Mouse (Mus musculus) liver, embryonic 13.5 days (tissue): ENCODE data around the gene Fbxl4. TPM values are rescaled to one million over a fixed set of nuclear protein-coding genes. Genes with fewer than 3 reads are reported as not detected.

Experiments used
- ATAC-seq: fragments of 200-750 bp; cut with Nextera tagmentation; 2 replicates; pipeline ENCODE4 v1.8.0; 2017; ENCODE audit warnings: low read depth, mild to moderate bottlenecking, moderate number of reproducible peaks, moderate library complexity
- DNase-seq: peaks from one replicate; pipeline ENCODE4 v3.0.0; 2022
- H3K27ac ChIP-seq: fragments of 300-500 bp; sonication (generic); 2 replicates; pipeline ENCODE4 v1.5.1; 2015; ENCODE audit warnings: moderate library complexity, mild to moderate bottlenecking, inconsistent platforms
- H3K27me3 ChIP-seq: fragments of 300-500 bp; sonication (generic); 2 replicates; pipeline ENCODE4 v1.6.1; 2015; ENCODE audit warnings: mild to moderate bottlenecking, inconsistent platforms
- H3K36me3 ChIP-seq: fragments of 300-500 bp; sonication (generic); 2 replicates; pipeline ENCODE4 v1.6.1; 2015; ENCODE audit warnings: mild to moderate bottlenecking, inconsistent platforms
- H3K4me1 ChIP-seq: fragments of 300-500 bp; sonication (generic); replicated peaks from 2 replicates; pipeline ENCODE4 v1.6.1; 2015; ENCODE audit warnings: inconsistent platforms
- H3K4me2 ChIP-seq: fragments of 300-500 bp; sonication (generic); 2 replicates; pipeline ENCODE4 v1.6.1; 2015; ENCODE audit warnings: inconsistent platforms, mild to moderate bottlenecking, moderate library complexity
- H3K4me3 ChIP-seq: fragments of 300-500 bp; sonication (generic); replicated peaks from 2 replicates; pipeline ENCODE4 v1.5.1; 2015; ENCODE audit warnings: mild to moderate bottlenecking, inconsistent platforms
- H3K9ac ChIP-seq: fragments of 300-500 bp; sonication (generic); 2 replicates; pipeline ENCODE4 v1.6.1; 2015; ENCODE audit warnings: mild to moderate bottlenecking, inconsistent platforms
- H3K9me3 ChIP-seq: fragments of 300-500 bp; sonication (generic); replicated peaks from 2 replicates; pipeline ENCODE4 v1.6.1; 2016; ENCODE audit warnings: inconsistent platforms
- WGBS: fragments of 180-500 bp; shearing (Covaris S2); methylation state at CpG from one replicate; pipeline ENCODE4 v1.1.7; 2015; ENCODE audit not compliant: insufficient replicate concordance; 5-methylcytosine and 5-hydroxymethylcytosine counted together
- polyA plus RNA-seq: library from polyadenylated mRNA; unstranded; fragments of >200 nt; fragmentation: Nextera tagmentation; extraction: Ambion mirVana; gene quantifications from 2 replicates; pipeline ENCODE4 v1.2.1, GENCODE M21; 2015

Gene Fbxl4
- polyA plus RNA-seq, 1 experiment from 2014 or later = 4.4 TPM

GRCm38 (mm10) chr4:22392777-22393473, 35.6 kb downstream of the Fbxl4 start:
- H3K4me1 ChIP-seq = no peaks in the 10 kb centered on the region
- DNase-seq (no peak), ATAC-seq (no peak)
- no peak overlapping the region for H3K27ac ChIP-seq
- peaks cover 7% of the 10 kb centered on the region; the same call in 1 of the 2 replicates for H3K36me3 ChIP-seq
- H3K27me3 ChIP-seq = no peaks in the 10 kb centered on the region
- no peak overlapping the region for H3K4me2 ChIP-seq
- H3K4me3 ChIP-seq = no peak overlapping the region
- H3K9me3 ChIP-seq = no peaks in the 10 kb centered on the region
- 82% methylated on average over 13 of the region's 13 CpGs for WGBS
- no peak overlapping the region for H3K9ac ChIP-seq

DNA sequence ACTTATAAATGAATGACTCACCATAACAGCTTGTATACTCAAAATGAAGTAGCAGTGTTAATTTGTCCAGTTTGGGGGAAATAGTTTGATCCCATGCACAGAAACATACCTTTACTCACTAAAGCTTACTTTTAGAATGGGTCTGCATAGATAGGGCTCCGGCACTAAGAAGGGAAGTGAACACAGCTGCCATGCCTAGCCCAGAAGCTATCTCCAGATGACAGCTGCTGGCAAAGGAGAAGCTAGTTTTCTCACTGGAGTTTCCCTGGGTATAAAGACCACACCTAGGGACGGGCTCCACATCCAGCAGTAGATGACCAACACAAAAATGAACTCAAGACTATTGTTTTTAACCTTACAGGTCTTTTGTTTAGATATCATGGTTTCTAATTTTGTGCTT, 38.1 kb downstream of the Fbxl4 start:
- Histone ChIP-seq H3K4me2 (no peak overlapping the region), H3K4me1 (no peaks in the 10 kb centered on the region), H3K4me3 (no peak overlapping the region), H3K27ac (no peak overlapping the region), H3K36me3 (peaks cover 14% of the 10 kb centered on the region), H3K9me3 (no peaks in the 10 kb centered on the region), H3K9ac (no peak overlapping the region), H3K27me3 (no peaks in the 10 kb centered on the region)
- DNase-seq (no peak), ATAC-seq (no peak)
- WGBS = 41% methylated on average over 2 of the region's 2 CpGs

DNA sequence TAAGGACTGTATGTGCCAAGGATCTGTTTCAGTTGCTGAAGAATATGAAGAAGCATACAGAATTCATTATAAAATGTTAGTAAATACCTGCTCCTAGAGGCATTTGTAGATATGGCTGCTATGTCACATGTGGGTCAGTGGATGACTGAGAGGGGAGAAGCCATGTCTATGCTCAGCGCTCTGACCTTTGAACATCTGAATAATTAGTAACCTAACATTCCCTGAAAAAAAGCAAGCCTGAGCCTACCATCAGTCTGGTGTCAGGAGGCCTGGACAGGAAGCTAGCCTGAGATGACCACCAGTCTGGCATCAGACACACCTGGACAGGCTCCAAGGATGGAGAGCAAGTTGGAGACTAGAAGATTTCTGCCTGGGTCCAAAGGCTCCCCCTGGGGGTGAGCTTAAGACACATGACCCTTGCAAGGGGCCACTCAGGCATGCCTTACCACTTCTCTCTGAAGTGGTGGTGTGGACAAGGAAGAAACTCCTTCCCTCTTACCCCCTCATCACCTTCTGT, 39.2 kb downstream of the Fbxl4 start:
- H3K36me3 ChIP-seq = peaks cover 17% of the 10 kb centered on the region
- no peaks in the 10 kb centered on the region for H3K27me3 ChIP-seq
- H3K27ac ChIP-seq = no peak overlapping the region
- no peaks in the 10 kb centered on the region for H3K9me3 ChIP-seq
- no peaks in the 10 kb centered on the region for H3K4me1 ChIP-seq
- DNase-seq (no peak), ATAC-seq (no peak)
- WGBS = 75% methylated on average over 1 of the region's 1 CpGs
- no peak overlapping the region for H3K4me3 ChIP-seq
- no peak overlapping the region for H3K9ac ChIP-seq
- H3K4me2 ChIP-seq = no peak overlapping the region

- no peaks in the 10 kb centered on the region for H3K4me1 ChIP-seq
- DNase-seq (no peak), ATAC-seq (no peak)
- no peak overlapping the region for H3K27ac ChIP-seq
- H3K36me3 ChIP-seq = peaks cover 14% of the 10 kb centered on the region
- WGBS = 80% methylated on average over 5 of the region's 5 CpGs
- no peaks in the 10 kb centered on the region for H3K27me3 ChIP-seq
- no peak overlapping the region for H3K4me2 ChIP-seq
- no peaks in the 10 kb centered on the region for H3K9me3 ChIP-seq
- H3K9ac ChIP-seq = no peak overlapping the region
- H3K4me3 ChIP-seq = no peak overlapping the region
These were observed 39.7 kb downstream of the Fbxl4 start for GRCm38 (mm10) chr4:22397003-22397402.

DNA sequence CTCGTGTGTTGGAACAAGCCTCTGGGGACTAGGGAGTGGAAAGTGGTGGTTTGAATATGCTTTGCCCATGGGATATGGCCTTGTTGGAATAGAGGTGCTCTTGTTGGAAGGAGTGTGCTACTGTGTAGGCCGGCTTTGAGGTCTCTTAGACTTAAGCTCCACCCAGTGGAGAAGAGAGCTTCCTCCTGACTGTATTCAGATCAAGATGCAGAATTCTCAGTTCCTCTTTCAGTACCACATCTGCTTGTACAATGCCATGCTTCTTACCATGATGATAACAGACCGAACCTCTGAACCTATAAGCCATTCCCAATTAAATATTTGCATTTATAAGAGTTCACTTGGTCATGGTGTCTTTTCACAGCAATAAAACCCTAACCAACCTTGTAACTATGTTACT, 44.7 kb downstream of the Fbxl4 start:
- ATAC-seq = no peak
- DNase-seq = no peak
- Histone ChIP-seq H3K27ac (no peak overlapping the region), H3K4me2 (no peak overlapping the region), H3K9ac (no peak overlapping the region), H3K4me3 (no peak overlapping the region), H3K27me3 (no peaks in the 10 kb centered on the region), H3K4me1 (no peaks in the 10 kb centered on the region), H3K36me3 (peaks cover 10% of the 10 kb centered on the region), H3K9me3 (no peaks in the 10 kb centered on the region)
- WGBS = 58% methylated on average over 3 of the region's 3 CpGs

- H3K4me3 ChIP-seq = no peak overlapping the region
- H3K4me2 ChIP-seq = no peak overlapping the region
- no peak for DNase-seq
- no peaks in the 10 kb centered on the region for H3K4me1 ChIP-seq
- no peak for ATAC-seq
- no peaks in the 10 kb centered on the region for H3K27me3 ChIP-seq
- no peak overlapping the region for H3K9ac ChIP-seq
- peaks cover 10% of the 10 kb centered on the region for H3K36me3 ChIP-seq
- 86% methylated on average over 10 of the region's 10 CpGs for WGBS
- no peaks in the 10 kb centered on the region for H3K9me3 ChIP-seq
- H3K27ac ChIP-seq = no peak overlapping the region
These were observed 45.6 kb downstream of the Fbxl4 start for GRCm38 (mm10) chr4:22402930-22403329.

GRCm38 (mm10) chr4:22420627-22421026, 63.3 kb downstream of the Fbxl4 start:
- no peak overlapping the region for H3K4me3 ChIP-seq
- 66% methylated on average over 2 of the region's 2 CpGs for WGBS
- DNase-seq (no peak), ATAC-seq (no peak)
- no peaks in the 10 kb centered on the region for H3K27me3 ChIP-seq
- H3K4me2 ChIP-seq = no peak overlapping the region
- no peak overlapping the region for H3K9ac ChIP-seq
- H3K4me1 ChIP-seq = no peaks in the 10 kb centered on the region
- no peak overlapping the region for H3K27ac ChIP-seq
- H3K36me3 ChIP-seq = 0 out of 2 replicates have a peak, but pooled peaks cover 3% of the 10 kb centered on the region
- no peaks in the 10 kb centered on the region for H3K9me3 ChIP-seq

GRCm38 (mm10) chr4:22422400-22422799, 65.1 kb downstream of the Fbxl4 start:
- H3K4me2 ChIP-seq = no peak overlapping the region
- no peak overlapping the region for H3K4me3 ChIP-seq
- DNase-seq = no peak
- no peak for ATAC-seq
- H3K36me3 ChIP-seq = 0 out of 2 replicates have a peak, but pooled peaks cover 3% of the 10 kb centered on the region
- no peak overlapping the region for H3K9ac ChIP-seq
- WGBS = 85% methylated on average over 4 of the region's 4 CpGs
- no peaks in the 10 kb centered on the region for H3K9me3 ChIP-seq
- no peaks in the 10 kb centered on the region for H3K27me3 ChIP-seq
- H3K27ac ChIP-seq = no peak overlapping the region
- H3K4me1 ChIP-seq = no peaks in the 10 kb centered on the region

- ATAC-seq = no peak
- 0 out of 2 replicates have a peak, but pooled peaks cover 3% of the 10 kb centered on the region for H3K36me3 ChIP-seq
- H3K9me3 ChIP-seq = no peaks in the 10 kb centered on the region
- no peaks in the 10 kb centered on the region for H3K4me1 ChIP-seq
- no peak overlapping the region for H3K4me3 ChIP-seq
- no peak overlapping the region for H3K9ac ChIP-seq
- no peak overlapping the region for H3K4me2 ChIP-seq
- 68% methylated on average over 3 of the region's 3 CpGs for WGBS
- H3K27me3 ChIP-seq = no peaks in the 10 kb centered on the region
- H3K27ac ChIP-seq = no peak overlapping the region
- no peak for DNase-seq
These were observed 70.8 kb downstream of the Fbxl4 start for GRCm38 (mm10) chr4:22428150-22428549.

DNA sequence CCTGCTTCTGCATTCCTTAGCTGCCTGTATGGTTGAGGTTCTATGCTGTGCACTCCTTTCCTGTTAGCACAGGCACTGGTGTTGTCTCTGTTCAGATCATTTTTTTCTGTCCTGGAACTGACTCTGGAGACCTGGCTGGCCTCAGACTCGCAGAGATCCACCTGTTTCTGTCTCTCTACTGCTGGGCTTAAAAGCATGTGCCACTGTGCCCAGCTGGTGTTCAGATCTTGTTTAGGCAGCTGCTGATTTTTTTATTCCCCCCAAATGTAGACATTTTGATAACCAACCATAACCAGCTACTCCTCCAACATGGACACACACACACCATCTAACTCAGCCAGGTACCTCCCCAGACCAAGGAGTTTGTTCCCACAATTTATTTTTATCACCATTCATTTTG, 112.2 kb downstream of the Fbxl4 start:
- Histone ChIP-seq H3K4me3 (no peak overlapping the region), H3K27ac (no peak overlapping the region), H3K9ac (no peak overlapping the region), H3K9me3 (no peaks in the 10 kb centered on the region), H3K4me2 (no peak overlapping the region), H3K36me3 (no peaks in the 10 kb centered on the region), H3K27me3 (0 out of 2 replicates have a peak, but pooled peaks cover 3% of the 10 kb centered on the region), H3K4me1 (no peaks in the 10 kb centered on the region)
- DNase-seq = no peak
- WGBS = 44% methylated on average over 1 of the region's 1 CpGs
- no peak for ATAC-seq

DNA sequence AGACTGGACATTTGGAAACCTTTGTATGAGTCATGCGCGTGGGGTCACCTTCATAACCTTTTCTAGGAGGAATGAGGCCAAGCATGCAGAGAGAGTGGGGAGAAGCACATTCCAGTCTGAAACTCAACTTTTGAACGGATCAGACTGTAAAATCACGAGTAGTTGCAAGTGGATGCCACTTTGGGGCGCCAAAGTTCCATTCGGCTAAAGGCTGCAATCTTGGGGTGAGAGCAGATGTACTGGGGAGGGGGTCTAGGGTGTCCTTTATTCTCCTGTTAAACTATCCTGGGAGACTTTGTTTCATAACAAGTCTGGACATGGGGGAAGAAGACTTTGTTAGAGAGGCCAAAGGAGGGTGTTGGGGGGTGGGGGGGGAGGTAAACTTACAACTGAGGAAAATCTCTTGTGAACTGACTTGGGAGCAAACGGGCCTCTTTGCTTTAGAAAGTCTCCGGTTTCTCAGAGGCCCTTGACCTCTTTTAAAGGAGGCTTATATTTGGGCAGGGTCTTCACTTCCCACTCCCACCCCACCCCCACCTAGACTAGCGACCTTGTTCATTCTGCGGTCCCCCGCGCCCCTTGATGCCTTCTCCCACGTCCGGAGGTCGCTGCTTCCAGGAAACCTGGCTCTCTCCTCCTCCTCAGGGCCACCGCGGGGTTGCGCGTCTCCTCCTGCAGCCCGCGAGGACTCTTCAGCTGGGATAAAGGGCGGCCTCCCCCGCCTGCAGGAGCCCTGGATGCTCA, 119.8 kb downstream of the Fbxl4 start:
- ATAC-seq (no peak), DNase-seq (no peak)
- H3K4me2 ChIP-seq = 0 out of 2 replicates have a peak overlapping the region, but pooled peaks have one; percentile 10
- no peak overlapping the region for H3K9ac ChIP-seq
- H3K27ac ChIP-seq = no peak overlapping the region
- 2% methylated on average over 23 of the region's 23 CpGs for WGBS
- no peaks in the 10 kb centered on the region for H3K36me3 ChIP-seq
- no peak overlapping the region for H3K4me3 ChIP-seq
- no peaks in the 10 kb centered on the region for H3K4me1 ChIP-seq
- no peaks in the 10 kb centered on the region for H3K9me3 ChIP-seq
- peaks cover 77% of the 10 kb centered on the region for H3K27me3 ChIP-seq
